Mouse (Mus musculus): ENCODE measurements at regions not wholly inside any gene's neighbourhood (a gene's known extent, or its start where the extent isn't known, plus 50 kb on each side); places are given as distances from the start of the nearest gene placed in this dataset.

DNA sequence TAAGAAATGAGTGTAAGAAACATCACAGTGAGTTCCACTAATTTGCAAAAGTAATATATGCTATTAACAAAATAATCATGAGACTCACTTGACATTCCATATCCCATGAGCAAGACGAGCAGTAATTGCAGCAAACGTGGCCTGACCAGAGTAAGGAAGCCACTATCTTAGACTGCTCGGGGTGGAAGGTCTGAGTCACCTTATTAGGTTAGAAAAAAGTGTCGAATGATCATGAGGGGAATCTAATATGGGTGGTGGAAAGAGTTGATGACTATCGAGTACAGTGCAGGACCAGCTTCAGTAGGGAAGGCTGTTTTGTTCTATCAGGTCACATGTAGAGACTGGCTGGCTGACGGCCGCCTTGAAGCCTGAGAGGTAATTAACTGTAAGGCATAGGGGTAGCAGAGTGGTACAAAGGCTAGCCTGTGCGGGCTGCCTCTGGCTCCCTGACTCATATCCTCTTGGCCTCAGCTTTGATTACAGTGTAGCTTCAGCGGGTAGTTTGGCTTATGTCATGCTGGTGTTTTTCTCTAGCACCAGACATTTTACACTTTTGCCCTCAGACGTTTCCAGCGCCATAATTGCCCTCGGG, 167.9 kb upstream of the Cdkn2b start:
- Histone ChIP-seq H3K27ac (ENCODE audit: low read length) (no peak overlapping the region), H3K36me3 (ENCODE audit: control insufficient read depth, insufficient read depth) (no peaks in the 10 kb centered on the region), H3K27me3 (ENCODE audit: control insufficient read depth, insufficient read depth, low read length) (no peaks in the 10 kb centered on the region), H3K4me2 (ENCODE audit: low read depth, low read length) (no peak overlapping the region), H3K4me3 (ENCODE audit: low read length) (no peak overlapping the region), H3K9me3 (replicated peaks; ENCODE audit: control insufficient read depth, low read length) (no peaks in the 10 kb centered on the region), H3K4me1 (ENCODE audit: control insufficient read depth, insufficient read depth, low read length) (no peaks in the 10 kb centered on the region), H3K9ac (ENCODE audit: low read length) (no peak overlapping the region)
- 0 out of 2 replicates have a peak, but pooled peaks have one; percentile 45 for ATAC-seq (replicated peaks; ENCODE audit: extremely low read depth, insufficient read depth, low FRiP score)
- WGBS = 57% methylated on average over 12 of the region's 12 CpGs

DNA sequence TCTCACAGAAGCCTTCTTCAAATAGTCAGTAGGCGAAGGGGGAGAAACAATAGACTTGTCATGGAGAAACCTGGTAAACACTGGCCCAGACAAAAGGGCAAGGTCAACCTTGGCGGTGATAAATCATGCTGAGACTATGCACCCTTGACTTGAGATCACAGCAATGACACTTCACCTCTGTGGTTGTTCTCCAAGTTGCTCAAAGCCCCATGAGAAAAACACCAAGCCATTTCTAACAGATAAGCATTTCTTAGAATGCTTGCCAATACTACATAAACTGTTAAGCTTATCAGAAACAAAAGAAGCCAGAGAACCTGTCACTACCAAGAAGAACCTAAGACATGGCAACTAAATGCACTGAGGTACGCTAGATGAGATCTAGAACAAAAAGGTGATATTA, 165.0 kb upstream of the Cdkn2b start:
- Histone ChIP-seq H3K36me3 (ENCODE audit: control insufficient read depth, insufficient read depth) (no peaks in the 10 kb centered on the region), H3K9me3 (replicated peaks; ENCODE audit: control insufficient read depth, low read length) (no peaks in the 10 kb centered on the region), H3K4me3 (ENCODE audit: low read length) (no peak overlapping the region), H3K9ac (ENCODE audit: low read length) (no peak overlapping the region), H3K4me2 (ENCODE audit: low read depth, low read length) (no peak overlapping the region), H3K27ac (ENCODE audit: low read length) (no peak overlapping the region), H3K4me1 (ENCODE audit: control insufficient read depth, insufficient read depth, low read length) (no peaks in the 10 kb centered on the region), H3K27me3 (ENCODE audit: control insufficient read depth, insufficient read depth, low read length) (no peaks in the 10 kb centered on the region)
- ATAC-seq (replicated peaks; ENCODE audit: extremely low read depth, insufficient read depth, low FRiP score) = no peak
- WGBS = 71% methylated on average over 3 of the region's 3 CpGs

- Histone ChIP-seq H3K4me3 (ENCODE audit: low read length) (no peak overlapping the region), H3K9ac (ENCODE audit: low read length) (no peak overlapping the region), H3K4me1 (ENCODE audit: control insufficient read depth, insufficient read depth, low read length) (no peaks in the 10 kb centered on the region), H3K36me3 (ENCODE audit: control insufficient read depth, insufficient read depth) (no peaks in the 10 kb centered on the region), H3K27me3 (ENCODE audit: control insufficient read depth, insufficient read depth, low read length) (no peaks in the 10 kb centered on the region), H3K4me2 (ENCODE audit: low read depth, low read length) (no peak overlapping the region), H3K27ac (ENCODE audit: low read length) (no peak overlapping the region), H3K9me3 (replicated peaks; ENCODE audit: control insufficient read depth, low read length) (no peaks in the 10 kb centered on the region)
- WGBS = 55% methylated on average over 7 of the region's 7 CpGs
- no peak for ATAC-seq (replicated peaks; ENCODE audit: extremely low read depth, insufficient read depth, low FRiP score)
These were observed 164.2 kb upstream of the Cdkn2b start for GRCm38 (mm10) chr4:89474836-89475541.

DNA sequence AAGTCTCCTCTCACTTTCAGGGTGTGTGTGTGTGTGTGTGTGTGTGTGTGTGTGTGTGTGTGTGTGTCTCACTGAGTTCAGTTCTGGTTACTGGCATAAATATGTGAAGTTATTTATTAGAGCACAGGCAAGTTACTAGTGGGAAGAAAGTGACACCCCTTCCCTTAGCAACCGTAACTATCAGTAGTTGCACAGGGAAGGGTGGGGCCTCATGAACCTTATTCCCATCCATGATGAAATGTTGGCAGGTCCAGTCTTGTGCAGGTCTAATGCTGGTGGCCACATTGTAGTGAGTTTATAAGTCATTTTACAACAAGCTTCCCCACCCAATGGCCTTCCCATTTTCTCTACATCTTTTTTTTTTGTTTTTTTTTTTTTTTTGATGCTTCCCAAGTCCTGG, 160.6 kb upstream of the Cdkn2b start:
- Histone ChIP-seq H3K27me3 (ENCODE audit: control insufficient read depth, insufficient read depth, low read length) (no peaks in the 10 kb centered on the region), H3K36me3 (ENCODE audit: control insufficient read depth, insufficient read depth) (no peaks in the 10 kb centered on the region), H3K27ac (ENCODE audit: low read length) (no peak overlapping the region), H3K4me2 (ENCODE audit: low read depth, low read length) (no peak overlapping the region), H3K9ac (ENCODE audit: low read length) (no peak overlapping the region), H3K4me1 (ENCODE audit: control insufficient read depth, insufficient read depth, low read length) (no peaks in the 10 kb centered on the region), H3K9me3 (replicated peaks; ENCODE audit: control insufficient read depth, low read length) (no peaks in the 10 kb centered on the region), H3K4me3 (ENCODE audit: low read length) (no peak overlapping the region)
- no peak for ATAC-seq (replicated peaks; ENCODE audit: extremely low read depth, insufficient read depth, low FRiP score)
- WGBS = 81% methylated on average over 1 of the region's 1 CpGs

DNA sequence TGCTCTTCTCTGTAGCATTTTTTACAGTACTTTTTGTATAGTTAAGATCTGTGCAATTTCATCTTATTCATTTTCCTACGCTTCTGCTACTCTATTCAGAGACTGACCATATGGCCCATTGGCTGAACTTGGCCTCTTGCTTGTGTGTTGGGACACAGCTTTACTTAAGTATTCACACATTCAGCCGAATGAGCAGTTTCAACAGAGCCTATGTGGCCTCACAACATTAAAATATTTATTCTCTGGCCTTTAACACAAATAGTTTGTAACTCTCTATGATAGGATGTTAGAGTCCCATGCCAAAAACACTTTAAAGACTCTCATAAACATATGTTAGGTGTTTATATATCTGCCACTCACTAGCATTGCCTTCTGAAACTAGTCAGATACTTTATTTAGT, 159.9 kb upstream of the Cdkn2b start:
- H3K27me3 ChIP-seq (ENCODE audit: control insufficient read depth, insufficient read depth, low read length) = no peaks in the 10 kb centered on the region
- no peak overlapping the region for H3K4me3 ChIP-seq (ENCODE audit: low read length)
- H3K4me2 ChIP-seq (ENCODE audit: low read depth, low read length) = no peak overlapping the region
- no peaks in the 10 kb centered on the region for H3K4me1 ChIP-seq (ENCODE audit: control insufficient read depth, insufficient read depth, low read length)
- no peak for ATAC-seq (replicated peaks; ENCODE audit: extremely low read depth, insufficient read depth, low FRiP score)
- H3K27ac ChIP-seq (ENCODE audit: low read length) = no peak overlapping the region
- no peaks in the 10 kb centered on the region for H3K9me3 ChIP-seq (replicated peaks; ENCODE audit: control insufficient read depth, low read length)
- no peak overlapping the region for H3K9ac ChIP-seq (ENCODE audit: low read length)
- WGBS = 76% methylated on average over 2 of the region's 2 CpGs
- no peaks in the 10 kb centered on the region for H3K36me3 ChIP-seq (ENCODE audit: control insufficient read depth, insufficient read depth)

- Histone ChIP-seq H3K9ac (ENCODE audit: low read length) (no peak overlapping the region), H3K9me3 (replicated peaks; ENCODE audit: control insufficient read depth, low read length) (no peaks in the 10 kb centered on the region), H3K4me2 (ENCODE audit: low read depth, low read length) (no peak overlapping the region), H3K27ac (ENCODE audit: low read length) (peak overlapping the region; percentile 53; the same call in 1 of the 2 replicates), H3K4me3 (ENCODE audit: low read length) (no peak overlapping the region), H3K4me1 (ENCODE audit: control insufficient read depth, insufficient read depth, low read length) (no peaks in the 10 kb centered on the region), H3K27me3 (ENCODE audit: control insufficient read depth, insufficient read depth, low read length) (no peaks in the 10 kb centered on the region), H3K36me3 (ENCODE audit: control insufficient read depth, insufficient read depth) (no peaks in the 10 kb centered on the region)
- peak; percentile 87 for ATAC-seq (replicated peaks; ENCODE audit: extremely low read depth, insufficient read depth, low FRiP score)
- WGBS = 34% methylated on average over 8 of the region's 8 CpGs
These were observed 159.0 kb upstream of the Cdkn2b start for GRCm38 (mm10) chr4:89469883-89470282.

- WGBS = 48% methylated on average over 3 of the region's 3 CpGs
- Histone ChIP-seq H3K36me3 (ENCODE audit: control insufficient read depth, insufficient read depth) (no peaks in the 10 kb centered on the region), H3K4me2 (ENCODE audit: low read depth, low read length) (no peak overlapping the region), H3K9me3 (replicated peaks; ENCODE audit: control insufficient read depth, low read length) (no peaks in the 10 kb centered on the region), H3K27ac (ENCODE audit: low read length) (peak overlapping the region; percentile 53; the same call in 1 of the 2 replicates), H3K4me3 (ENCODE audit: low read length) (no peak overlapping the region), H3K27me3 (ENCODE audit: control insufficient read depth, insufficient read depth, low read length) (no peaks in the 10 kb centered on the region), H3K9ac (ENCODE audit: low read length) (no peak overlapping the region), H3K4me1 (ENCODE audit: control insufficient read depth, insufficient read depth, low read length) (no peaks in the 10 kb centered on the region)
- ATAC-seq (replicated peaks; ENCODE audit: extremely low read depth, insufficient read depth, low FRiP score) = no peak
These were observed 158.6 kb upstream of the Cdkn2b start for GRCm38 (mm10) chr4:89469406-89469805.

DNA sequence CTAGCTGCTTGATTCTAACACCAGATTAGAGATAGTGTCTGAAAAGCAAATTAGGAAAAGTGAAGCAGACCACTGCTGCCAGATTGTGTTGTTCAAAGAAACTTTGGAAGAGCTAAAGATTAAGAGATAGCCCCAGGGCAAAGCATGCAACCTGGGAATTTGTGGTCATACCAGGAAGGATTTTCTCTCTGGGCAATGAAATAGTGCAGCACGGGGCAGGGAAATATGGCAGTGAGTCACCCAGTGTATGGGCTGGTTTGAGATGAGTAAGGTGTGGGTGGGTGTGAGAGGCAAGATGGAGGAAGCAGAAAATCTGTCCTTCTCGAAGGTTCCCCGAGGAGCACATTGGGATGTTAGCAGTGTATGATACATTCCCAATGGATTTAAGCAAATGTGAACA, 155.9 kb upstream of the Cdkn2b start:
- Histone ChIP-seq H3K4me1 (ENCODE audit: control insufficient read depth, insufficient read depth, low read length) (no peaks in the 10 kb centered on the region), H3K36me3 (ENCODE audit: control insufficient read depth, insufficient read depth) (no peaks in the 10 kb centered on the region)

GRCm38 (mm10) chr4:89463121-89463520, 152.3 kb upstream of the Cdkn2b start:
- no peak overlapping the region for H3K4me2 ChIP-seq (ENCODE audit: low read depth, low read length)
- H3K36me3 ChIP-seq (ENCODE audit: control insufficient read depth, insufficient read depth) = no peaks in the 10 kb centered on the region
- 85% methylated on average over 4 of the region's 4 CpGs for WGBS
- H3K9me3 ChIP-seq (replicated peaks; ENCODE audit: control insufficient read depth, low read length) = no peaks in the 10 kb centered on the region
- peaks cover 3% of the 10 kb centered on the region for H3K4me1 ChIP-seq (ENCODE audit: control insufficient read depth, insufficient read depth, low read length)
- H3K9ac ChIP-seq (ENCODE audit: low read length) = no peak overlapping the region
- no peak for ATAC-seq (replicated peaks; ENCODE audit: extremely low read depth, insufficient read depth, low FRiP score)
- H3K4me3 ChIP-seq (ENCODE audit: low read length) = no peak overlapping the region
- H3K27ac ChIP-seq (ENCODE audit: low read length) = no peak overlapping the region
- no peaks in the 10 kb centered on the region for H3K27me3 ChIP-seq (ENCODE audit: control insufficient read depth, insufficient read depth, low read length)

More for the DNA sequence above, 155.9 kb upstream of the Cdkn2b start:
- Histone ChIP-seq H3K9ac (ENCODE audit: low read length) (no peak overlapping the region), H3K27ac (ENCODE audit: low read length) (no peak overlapping the region), H3K27me3 (ENCODE audit: control insufficient read depth, insufficient read depth, low read length) (no peaks in the 10 kb centered on the region), H3K4me3 (ENCODE audit: low read length) (no peak overlapping the region), H3K9me3 (replicated peaks; ENCODE audit: control insufficient read depth, low read length) (no peaks in the 10 kb centered on the region), H3K4me2 (ENCODE audit: low read depth, low read length) (no peak overlapping the region)
- whole genome bisulfite sequencing = 86% methylated on average over 3 of the region's 3 CpGs
- no peak for ATAC-seq (replicated peaks; ENCODE audit: extremely low read depth, insufficient read depth, low FRiP score)

Measured in heart, embryonic 16.5 days (tissue).